Mouse (Mus musculus) thymus, adult 2 months (tissue): Measurements from ENCODE around the gene Zfp869.

Experiments
- CTCF ChIP-seq: fragments of 200-500 bp; IDR thresholded peaks from 2 replicates; pipeline ENCODE4 v1.5.1; 2012; ENCODE audit warnings: mild to moderate bottlenecking, control low read depth, low read length, moderate library complexity, borderline replicate concordance; ENCODE audit not compliant: control insufficient read depth, poor library complexity, insufficient read depth; ENCODE audit errors: extremely low read depth
- POLR2A ChIP-seq: fragments of 200-500 bp; IDR thresholded peaks from 2 replicates; pipeline ENCODE4 v1.6.1; 2012; ENCODE audit warnings: mild to moderate bottlenecking, low read length, control low read depth, moderate library complexity; ENCODE audit not compliant: control insufficient read depth, poor library complexity, insufficient read depth; ENCODE audit errors: extremely low read depth

DNA sequence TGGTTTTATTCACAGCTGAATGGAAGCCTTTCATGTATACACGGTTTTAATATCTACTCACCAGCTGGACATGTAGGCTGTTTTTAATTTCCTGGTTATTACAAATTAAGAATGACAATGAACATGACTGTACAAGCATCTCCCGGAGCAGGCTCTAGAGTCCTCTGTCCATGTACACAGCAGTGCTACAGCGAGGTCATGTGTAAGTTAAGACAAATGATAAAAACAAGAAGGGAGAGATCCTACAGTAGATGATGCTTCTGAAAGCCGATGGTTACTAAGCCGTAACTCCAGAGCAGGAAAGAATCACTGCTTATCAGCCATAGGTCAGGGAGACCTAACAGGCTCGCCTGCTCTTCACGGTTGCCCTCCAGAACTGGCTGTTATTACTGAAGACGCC, 3.0 kb upstream of the Zfp869 start:
- TF ChIP-seq POLR2A (no peak), CTCF (no peak)
